Mouse (Mus musculus): ENCODE measurements around the gene Ethe1. TPM values are rescaled to one million over a fixed set of nuclear protein-coding genes. Genes with fewer than 3 reads are reported as not detected.

Gene Ethe1
- polyA plus RNA-seq, 1 experiment from 2014 or later, result 23.9 TPM

GRCm38 (mm10) chr7:24599211-24600067 is 12.1 kb downstream of the Ethe1 start:
- Histone ChIP-seq H3K36me3 (ENCODE audit: control insufficient read depth, insufficient read depth, low read length) (no peaks in the 10 kb centered on the region), H3K27me3 (ENCODE audit: control insufficient read depth, insufficient read depth, low read length) (peaks cover 15% of the 10 kb centered on the region), H3K4me1 (ENCODE audit: control insufficient read depth, insufficient read depth, low read length) (peaks cover 2% of the 10 kb centered on the region; the same call in 1 of the 2 replicates), H3K4me3 (ENCODE audit: low read depth, low read length) (no peak overlapping the region), H3K4me2 (no peak overlapping the region), H3K9me3 (replicated peaks; ENCODE audit: control insufficient read depth, low read length) (no peaks in the 10 kb centered on the region), H3K9ac (ENCODE audit: low read depth, low read length) (no peak overlapping the region), H3K27ac (ENCODE audit: low read depth, low read length) (no peak overlapping the region)
- WGBS (ENCODE audit: insufficient replicate concordance), result 63% methylated on average over 15 of the region's 15 CpGs
- ATAC-seq (replicated peaks; ENCODE audit: insufficient number of reproducible peaks, low FRiP score, low TSS enrichment), result no peak

DNA sequence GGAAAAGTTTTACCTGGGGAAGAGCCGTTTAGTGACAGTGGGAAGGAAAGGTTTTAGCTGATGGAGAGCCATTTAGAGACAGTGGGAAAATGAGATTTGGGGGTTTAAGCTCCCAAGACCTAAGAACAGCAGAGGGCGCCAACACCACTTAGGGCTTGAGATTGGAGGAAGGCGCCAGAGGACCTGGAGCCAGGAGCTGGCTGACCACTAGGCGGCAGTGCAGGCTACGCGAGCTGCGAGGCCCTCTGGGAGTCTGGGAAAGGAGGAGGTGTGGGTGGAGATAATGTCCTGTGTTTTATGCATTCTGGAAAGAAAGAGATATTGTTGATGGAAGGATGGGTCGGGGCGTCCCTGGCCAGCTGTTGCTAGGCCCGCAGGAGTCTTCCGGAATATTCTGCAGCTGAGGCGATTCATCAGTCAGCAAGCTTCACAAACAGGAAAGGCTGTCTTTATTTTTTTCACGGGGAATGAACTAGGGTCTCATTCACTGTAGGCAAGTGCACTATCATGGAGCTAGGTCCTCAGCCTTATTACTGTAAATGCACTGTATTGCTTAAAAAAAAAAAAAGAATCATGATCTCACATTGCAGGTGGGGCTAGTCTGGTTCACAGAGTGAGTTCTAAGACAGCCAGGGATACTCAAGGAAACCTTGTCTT is 13.7 kb downstream of the Ethe1 start:
- peak; percentile 74 for ATAC-seq (replicated peaks; ENCODE audit: insufficient number of reproducible peaks, low FRiP score, low TSS enrichment)
- H3K9ac ChIP-seq (ENCODE audit: low read depth, low read length), result no peak overlapping the region
- H3K36me3 ChIP-seq (ENCODE audit: control insufficient read depth, insufficient read depth, low read length), result no peaks in the 10 kb centered on the region
- H3K9me3 ChIP-seq (replicated peaks; ENCODE audit: control insufficient read depth, low read length), result no peaks in the 10 kb centered on the region
- peak overlapping the region; percentile 50 for H3K4me2 ChIP-seq
- H3K4me3 ChIP-seq (ENCODE audit: low read depth, low read length), result no peak overlapping the region
- WGBS (ENCODE audit: insufficient replicate concordance), result 6% methylated on average over 13 of the region's 13 CpGs
- H3K4me1 ChIP-seq (ENCODE audit: control insufficient read depth, insufficient read depth, low read length), result no peaks in the 10 kb centered on the region
- H3K27me3 ChIP-seq (ENCODE audit: control insufficient read depth, insufficient read depth, low read length), result no peaks in the 10 kb centered on the region
- no peak overlapping the region for H3K27ac ChIP-seq (ENCODE audit: low read depth, low read length)

GRCm38 (mm10) chr7:24605561-24605960 is 18.2 kb downstream of the Ethe1 start:
- H3K9me3 ChIP-seq (replicated peaks; ENCODE audit: control insufficient read depth, low read length), result no peaks in the 10 kb centered on the region
- no peak overlapping the region for H3K4me2 ChIP-seq
- H3K4me1 ChIP-seq (ENCODE audit: control insufficient read depth, insufficient read depth, low read length), result 0 out of 2 replicates have a peak, but pooled peaks cover 4% of the 10 kb centered on the region
- H3K27ac ChIP-seq (ENCODE audit: low read depth, low read length), result no peak overlapping the region
- H3K36me3 ChIP-seq (ENCODE audit: control insufficient read depth, insufficient read depth, low read length), result no peaks in the 10 kb centered on the region
- WGBS (ENCODE audit: insufficient replicate concordance), result 77% methylated on average over 7 of the region's 7 CpGs
- no peak overlapping the region for H3K4me3 ChIP-seq (ENCODE audit: low read depth, low read length)
- no peak overlapping the region for H3K9ac ChIP-seq (ENCODE audit: low read depth, low read length)
- no peak for ATAC-seq (replicated peaks; ENCODE audit: insufficient number of reproducible peaks, low FRiP score, low TSS enrichment)
- H3K27me3 ChIP-seq (ENCODE audit: control insufficient read depth, insufficient read depth, low read length), result peaks cover 22% of the 10 kb centered on the region

- WGBS (ENCODE audit: insufficient replicate concordance), result 75% methylated on average over 7 of the region's 7 CpGs
- H3K27me3 ChIP-seq (ENCODE audit: control insufficient read depth, insufficient read depth, low read length), result peaks cover 27% of the 10 kb centered on the region
- no peak overlapping the region for H3K27ac ChIP-seq (ENCODE audit: low read depth, low read length)
- ATAC-seq (replicated peaks; ENCODE audit: insufficient number of reproducible peaks, low FRiP score, low TSS enrichment), result no peak
- H3K9ac ChIP-seq (ENCODE audit: low read depth, low read length), result no peak overlapping the region
- H3K4me2 ChIP-seq, result no peak overlapping the region
- no peaks in the 10 kb centered on the region for H3K9me3 ChIP-seq (replicated peaks; ENCODE audit: control insufficient read depth, low read length)
- no peak overlapping the region for H3K4me3 ChIP-seq (ENCODE audit: low read depth, low read length)
- peaks cover 8% of the 10 kb centered on the region; the same call in 1 of the 2 replicates for H3K4me1 ChIP-seq (ENCODE audit: control insufficient read depth, insufficient read depth, low read length)
- no peaks in the 10 kb centered on the region for H3K36me3 ChIP-seq (ENCODE audit: control insufficient read depth, insufficient read depth, low read length)
These were observed 18.7 kb downstream of the Ethe1 start for GRCm38 (mm10) chr7:24606046-24606445.

DNA sequence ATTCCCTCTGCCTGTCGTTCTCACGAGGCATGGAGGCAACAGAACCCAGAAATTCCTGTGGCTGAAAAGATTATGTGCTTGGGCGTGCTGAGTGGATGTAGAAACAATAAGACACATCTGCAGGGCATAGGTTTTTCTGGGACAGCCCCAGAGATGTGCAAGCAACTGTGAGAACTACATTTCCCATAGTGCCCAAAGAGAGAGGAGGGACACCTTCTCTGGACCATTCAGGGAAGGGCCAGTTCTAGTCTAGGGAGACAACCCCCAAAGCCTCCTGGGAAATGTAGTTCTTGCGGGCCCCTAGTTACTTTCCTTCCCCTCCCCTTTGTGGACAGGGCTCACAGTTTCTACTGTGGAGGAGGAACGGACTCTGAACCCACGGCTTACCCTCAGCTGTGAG is 20.7 kb downstream of the Ethe1 start:
- WGBS (ENCODE audit: insufficient replicate concordance), result 42% methylated on average over 6 of the region's 6 CpGs
- H3K9ac ChIP-seq (ENCODE audit: low read depth, low read length), result no peak overlapping the region
- no peaks in the 10 kb centered on the region for H3K36me3 ChIP-seq (ENCODE audit: control insufficient read depth, insufficient read depth, low read length)
- H3K9me3 ChIP-seq (replicated peaks; ENCODE audit: control insufficient read depth, low read length), result no peaks in the 10 kb centered on the region
- peaks cover 15% of the 10 kb centered on the region; the same call in 1 of the 2 replicates for H3K4me1 ChIP-seq (ENCODE audit: control insufficient read depth, insufficient read depth, low read length)
- no peak overlapping the region for H3K27ac ChIP-seq (ENCODE audit: low read depth, low read length)
- peaks cover 45% of the 10 kb centered on the region for H3K27me3 ChIP-seq (ENCODE audit: control insufficient read depth, insufficient read depth, low read length)
- 0 out of 2 replicates have a peak, but pooled peaks have one; percentile 29 for ATAC-seq (replicated peaks; ENCODE audit: insufficient number of reproducible peaks, low FRiP score, low TSS enrichment)
- H3K4me2 ChIP-seq, result no peak overlapping the region
- no peak overlapping the region for H3K4me3 ChIP-seq (ENCODE audit: low read depth, low read length)

DNA sequence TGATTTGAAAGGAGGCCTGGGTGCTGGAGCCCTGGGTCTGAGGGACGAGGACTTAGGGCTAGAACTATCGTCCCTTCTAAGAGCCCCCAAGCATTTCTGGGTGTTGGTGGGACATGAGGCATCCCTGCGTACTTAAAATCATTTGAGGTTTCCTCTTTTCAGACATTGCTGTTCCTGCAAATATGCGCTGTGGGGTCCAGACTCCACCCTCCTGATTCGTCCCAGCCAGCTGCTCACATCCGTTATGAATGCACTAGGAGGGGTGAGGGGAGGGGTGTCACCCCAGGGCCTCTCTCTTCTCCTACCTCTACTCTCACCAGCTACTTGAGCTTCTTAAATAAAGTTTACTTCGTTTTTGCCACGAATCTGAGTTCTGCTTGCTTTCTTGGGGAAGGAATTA is 21.2 kb downstream of the Ethe1 start:
- no peak overlapping the region for H3K4me3 ChIP-seq (ENCODE audit: low read depth, low read length)
- peaks cover 50% of the 10 kb centered on the region for H3K27me3 ChIP-seq (ENCODE audit: control insufficient read depth, insufficient read depth, low read length)
- no peak overlapping the region for H3K9ac ChIP-seq (ENCODE audit: low read depth, low read length)
- no peak for ATAC-seq (replicated peaks; ENCODE audit: insufficient number of reproducible peaks, low FRiP score, low TSS enrichment)
- H3K9me3 ChIP-seq (replicated peaks; ENCODE audit: control insufficient read depth, low read length), result no peaks in the 10 kb centered on the region
- 66% methylated on average over 8 of the region's 8 CpGs for WGBS (ENCODE audit: insufficient replicate concordance)
- H3K4me2 ChIP-seq, result no peak overlapping the region
- H3K36me3 ChIP-seq (ENCODE audit: control insufficient read depth, insufficient read depth, low read length), result no peaks in the 10 kb centered on the region
- H3K4me1 ChIP-seq (ENCODE audit: control insufficient read depth, insufficient read depth, low read length), result peaks cover 15% of the 10 kb centered on the region; the same call in 1 of the 2 replicates
- H3K27ac ChIP-seq (ENCODE audit: low read depth, low read length), result no peak overlapping the region

GRCm38 (mm10) chr7:24610144-24610878 is 23.0 kb downstream of the Ethe1 start, which contains the start of gene Phldb3:
Phldb3 (plus strand) TSS chr7:24610763.
- ATAC-seq (replicated peaks; ENCODE audit: insufficient number of reproducible peaks, low FRiP score, low TSS enrichment), result peak; percentile 43; the same call in 1 of the 2 replicates
- peaks cover 51% of the 10 kb centered on the region for H3K27me3 ChIP-seq (ENCODE audit: control insufficient read depth, insufficient read depth, low read length)
- H3K9me3 ChIP-seq (replicated peaks; ENCODE audit: control insufficient read depth, low read length), result no peaks in the 10 kb centered on the region
- H3K27ac ChIP-seq (ENCODE audit: low read depth, low read length), result no peak within 1 kb of the TSS
- H3K9ac ChIP-seq (ENCODE audit: low read depth, low read length), result peak within 1 kb of the TSS; percentile 8
- H3K4me3 ChIP-seq (ENCODE audit: low read depth, low read length), result peak within 1 kb of the TSS; percentile 49
- peaks cover 15% of the 10 kb centered on the region; the same call in 1 of the 2 replicates for H3K4me1 ChIP-seq (ENCODE audit: control insufficient read depth, insufficient read depth, low read length)
- no peaks in the 10 kb centered on the region for H3K36me3 ChIP-seq (ENCODE audit: control insufficient read depth, insufficient read depth, low read length)
- H3K4me2 ChIP-seq, result peak within 1 kb of the TSS; percentile 62
- WGBS (ENCODE audit: insufficient replicate concordance), result 4% methylated on average over 27 of the region's 27 CpGs

DNA sequence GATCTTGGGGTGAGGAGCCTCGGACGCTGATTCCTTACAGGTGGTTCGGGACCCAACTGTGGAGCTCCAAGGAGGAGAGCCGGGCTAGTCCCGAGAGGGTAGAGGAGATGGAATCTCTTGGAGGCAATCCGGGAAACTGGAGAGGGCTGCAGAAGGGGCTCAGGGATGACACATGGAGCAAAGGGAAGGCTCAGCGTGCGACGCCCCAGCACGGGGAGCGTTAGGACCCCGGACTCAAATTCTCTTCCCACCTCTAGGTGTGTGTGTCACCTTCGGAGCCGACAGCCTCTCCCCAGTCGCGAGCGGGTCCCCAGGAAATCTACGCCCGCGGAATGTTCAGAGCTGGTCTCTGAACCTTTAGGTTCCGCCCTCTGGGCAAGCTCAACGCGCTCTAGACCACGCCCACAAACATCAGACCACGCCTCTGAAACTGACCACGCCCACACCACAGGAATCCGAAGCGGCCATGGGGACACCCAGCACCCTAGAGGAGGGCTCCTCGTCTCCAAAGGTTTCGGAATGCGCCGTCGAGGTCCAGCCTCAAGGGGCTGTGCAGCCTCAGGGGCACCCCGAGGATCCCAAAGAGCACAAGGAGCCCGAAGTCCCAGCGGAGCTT is 23.6 kb downstream of the Ethe1 start:
- 1% methylated on average over 36 of the region's 36 CpGs for WGBS (ENCODE audit: insufficient replicate concordance)
- Histone ChIP-seq H3K4me3 (ENCODE audit: low read depth, low read length) (peak overlapping the region; percentile 49), H3K36me3 (ENCODE audit: control insufficient read depth, insufficient read depth, low read length) (no peaks in the 10 kb centered on the region), H3K4me1 (ENCODE audit: control insufficient read depth, insufficient read depth, low read length) (peaks cover 15% of the 10 kb centered on the region; the same call in 1 of the 2 replicates), H3K9me3 (replicated peaks; ENCODE audit: control insufficient read depth, low read length) (no peaks in the 10 kb centered on the region), H3K27ac (ENCODE audit: low read depth, low read length) (no peak overlapping the region), H3K4me2 (peak overlapping the region; percentile 62), H3K9ac (ENCODE audit: low read depth, low read length) (peak overlapping the region; percentile 8), H3K27me3 (ENCODE audit: control insufficient read depth, insufficient read depth, low read length) (peaks cover 51% of the 10 kb centered on the region)
- ATAC-seq (replicated peaks; ENCODE audit: insufficient number of reproducible peaks, low FRiP score, low TSS enrichment), result peak; percentile 65

Measured in heart, embryonic 11.5 days (tissue).